Mouse (Mus musculus): ENCODE data around the gene Tubgcp2.

- TF ChIP-seq CTCF (IDR thresholded peaks at IDR 0.05; ENCODE audit: low read depth, low read length) (no peak), GATA1 (IDR thresholded peaks at IDR 0.05; ENCODE audit: borderline replicate concordance, low read length) (no peak), POLR2AphosphoS5 (IDR thresholded peaks at IDR 0.05; ENCODE audit: insufficient replicate concordance, low read depth, low read length) (no peak), GATA2 (IDR thresholded peaks at IDR 0.05; ENCODE audit: borderline replicate concordance, low read depth, low read length) (no peak)
Measured at GRCm38 (mm10) chr7:140081408-140082241, 45.2 kb upstream of the Tubgcp2 start.

Data from G1E (cell line).